Mouse (Mus musculus): ENCODE data around the gene Cd44.

- TF ChIP-seq POLR2A (IDR thresholded peaks at IDR 0.05; ENCODE audit: low read depth, low read length) (no peak), CTCF (IDR thresholded peaks at IDR 0.05; ENCODE audit: extremely low read depth, insufficient read length, insufficient replicate concordance, low read depth, low read length) (no peak)
These were observed 32.3 kb upstream of the Cd44 start for GRCm38 (mm10) chr2:102933787-102934186.

All from small intestine, adult 2 months (tissue).